Mouse (Mus musculus): ENCODE results near the gene H2al2c. TPM values are rescaled to one million over a fixed set of nuclear protein-coding genes. Genes with fewer than 3 reads are reported as not detected.

H2al2c gene
- not detected for polyA plus RNA-seq (2014; fragmentation: Illumina TruSeq; extraction: RNeasy Lipid Tissue Mini Kit (QIAGEN cat#74804); ENCODE audit: low read depth, low replicate concordance)

GRCm38 (mm10) chrY:2598799-2599198 lies at the start of gene H2al2c:
H2al2c (plus strand) TSS chrY:2599099.

Other genes with a start within 250 kb of the H2al2c start
- not detected for gene Sry, start 64.6 kb downstream of the H2al2c start, polyA plus RNA-seq (2014; fragmentation: Illumina TruSeq; extraction: RNeasy Lipid Tissue Mini Kit (QIAGEN cat#74804); ENCODE audit: low read depth, low replicate concordance)
- gene H2al2b, start 121.6 kb downstream of the H2al2c start, polyA plus RNA-seq (2014; fragmentation: Illumina TruSeq; extraction: RNeasy Lipid Tissue Mini Kit (QIAGEN cat#74804); ENCODE audit: low read depth, low replicate concordance) = not detected
- gene Gm4064, start 197.1 kb downstream of the H2al2c start, polyA plus RNA-seq (2014; fragmentation: Illumina TruSeq; extraction: RNeasy Lipid Tissue Mini Kit (QIAGEN cat#74804); ENCODE audit: low read depth, low replicate concordance) = not detected
- gene Rbmy, start 231.6 kb downstream of the H2al2c start, polyA plus RNA-seq (2014; fragmentation: Illumina TruSeq; extraction: RNeasy Lipid Tissue Mini Kit (QIAGEN cat#74804); ENCODE audit: low read depth, low replicate concordance) = not detected
- not detected for gene Gm10256, start 231.6 kb downstream of the H2al2c start, polyA plus RNA-seq (2014; fragmentation: Illumina TruSeq; extraction: RNeasy Lipid Tissue Mini Kit (QIAGEN cat#74804); ENCODE audit: low read depth, low replicate concordance)

All from kidney, adult 10 weeks (tissue).